Mouse (Mus musculus): ENCODE data around the gene Gm10961.

GRCm38 (mm10) chr3:107629411-107629810 is 1.7 kb upstream of the Gm10961 start:
- TF ChIP-seq GATA1 (IDR thresholded peaks at IDR 0.05; ENCODE audit: borderline replicate concordance, low read length) = no peak
- TF ChIP-seq FLI1 (IDR thresholded peaks at IDR 0.05; ENCODE audit: low read length) = no peak

Data from megakaryocyte, embryonic 14.5 days (primary cell).